Mouse (Mus musculus) heart, embryonic 14.5 days (tissue): ENCODE results near the gene Zbtb24. TPM values are rescaled to one million over a fixed set of nuclear protein-coding genes. Genes with fewer than 3 reads are reported as not detected.

Experiments used
- ATAC-seq: fragments of 200-750 bp; cut with Nextera tagmentation; 2 replicates; pipeline ENCODE4 v1.8.0; 2017; ENCODE audit warnings: low read depth, moderate TSS enrichment; ENCODE audit not compliant: insufficient number of reproducible peaks, insufficient read depth, low FRiP score
- H3K27ac ChIP-seq, 2 experiments: fragments of 200-500 bp in 1 of 2; fragments of 300-500 bp in 1 of 2; sonication (generic) in 1 of 2; replicated peaks in 1 of 2; 2 replicates each; pipeline ENCODE4 v1.5.1; 2012 to 2014; ENCODE audit warnings: low read depth in 2 of 2, low read length in 2 of 2, control low read depth in 1 of 2, mild to moderate bottlenecking in 1 of 2, mixed read lengths in 1 of 2; ENCODE audit not compliant: control insufficient read depth in 1 of 2, insufficient read depth in 1 of 2
- H3K27me3 ChIP-seq: fragments of 300-500 bp; sonication (generic); 2 replicates; pipeline ENCODE4 v1.6.1; 2014; ENCODE audit warnings: mild to moderate bottlenecking, low read length, control low read depth; ENCODE audit not compliant: control insufficient read depth, insufficient read depth
- H3K36me3 ChIP-seq: fragments of 300-500 bp; sonication (generic); 2 replicates; pipeline ENCODE4 v1.6.1; 2014; ENCODE audit warnings: mild to moderate bottlenecking, control low read depth, low read length, mixed read lengths; ENCODE audit not compliant: control insufficient read depth, insufficient read depth
- H3K4me1 ChIP-seq, 2 experiments: fragments of 200-500 bp in 1 of 2; fragments of 300-500 bp in 1 of 2; sonication (generic) in 1 of 2; 2 replicates each; pipeline ENCODE4 v1.6.1; 2012 to 2014; ENCODE audit warnings: low read length in 2 of 2, control low read depth in 1 of 2, mixed read lengths in 1 of 2; ENCODE audit not compliant: control insufficient read depth in 2 of 2, insufficient read depth in 2 of 2
- H3K4me2 ChIP-seq: fragments of 300-500 bp; sonication (generic); 2 replicates; pipeline ENCODE4 v1.6.1; 2014; ENCODE audit warnings: mild to moderate bottlenecking, low read length
- H3K4me3 ChIP-seq, 2 experiments: fragments of 200-500 bp in 1 of 2; fragments of 300-500 bp in 1 of 2; sonication (generic) in 1 of 2; 2 replicates each; pipeline ENCODE4 v1.5.1; 2012 to 2014; ENCODE audit warnings: low read length in 2 of 2, mild to moderate bottlenecking in 2 of 2, control low read depth in 1 of 2, low read depth in 1 of 2, moderate library complexity in 1 of 2; ENCODE audit not compliant: control insufficient read depth in 1 of 2, insufficient read depth in 1 of 2
- H3K9ac ChIP-seq: fragments of 300-500 bp; sonication (generic); 2 replicates; pipeline ENCODE4 v1.6.1; 2014; ENCODE audit warnings: mild to moderate bottlenecking, low read length
- H3K9me3 ChIP-seq: fragments of 300-500 bp; sonication (generic); 2 replicates; pipeline ENCODE4 v1.6.1; 2016; ENCODE audit warnings: low read length, control low read depth; ENCODE audit not compliant: control insufficient read depth
- WGBS: fragments of 180-500 bp; shearing (Covaris S2); extraction: QIAGEN DNeasy Blood & Tissue Kit; methylation state at CpG from one replicate; pipeline ENCODE4 v1.1.7; 2014; 5-methylcytosine and 5-hydroxymethylcytosine counted together
- polyA plus RNA-seq: library from polyadenylated mRNA; unstranded; fragments of >200 nt; fragmentation: Nextera tagmentation; extraction: Ambion mirVana; gene quantifications from 2 replicates; pipeline ENCODE4 v1.2.1, GENCODE M21; 2014

Zbtb24 gene
- polyA plus RNA-seq, 1 experiment from 2014 or later = 12.7 TPM

DNA sequence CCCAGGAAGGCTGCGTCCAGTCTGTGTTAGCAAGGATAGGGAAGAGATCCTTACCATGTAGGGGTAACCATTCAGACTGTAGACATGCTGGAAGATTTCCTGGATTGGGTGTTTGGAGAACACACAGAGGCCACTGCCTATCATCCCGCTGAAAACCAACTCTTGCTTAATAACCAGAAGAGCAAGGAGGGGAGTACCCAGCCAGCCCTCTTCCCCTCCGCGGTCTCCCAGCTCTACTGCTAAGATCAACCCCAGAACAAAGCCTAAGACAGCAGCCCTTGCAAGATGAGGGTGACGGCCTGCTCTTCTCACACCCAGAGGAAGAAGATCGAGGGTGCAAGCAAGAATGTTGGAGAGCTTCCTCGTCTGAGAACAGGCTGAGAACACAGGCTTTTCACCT is 38.7 kb downstream of the Zbtb24 start:
- Histone ChIP-seq H3K4me2 (peak overlapping the region; percentile 100), H3K27ac (no peak overlapping the region), H3K27me3 (no peaks in the 10 kb centered on the region), H3K4me3 (peak overlapping the region; percentile 54 to 62), H3K36me3 (peaks cover 48% of the 10 kb centered on the region), H3K9ac (peak overlapping the region; percentile 78), H3K9me3 (no peaks in the 10 kb centered on the region), H3K4me1 (peaks cover 6 to 17% of the 10 kb centered on the region in 2 experiments; a peak in 3 of 4 replicates)
- no peak for ATAC-seq
- WGBS = 43% methylated on average over 7 of the region's 7 CpGs

DNA sequence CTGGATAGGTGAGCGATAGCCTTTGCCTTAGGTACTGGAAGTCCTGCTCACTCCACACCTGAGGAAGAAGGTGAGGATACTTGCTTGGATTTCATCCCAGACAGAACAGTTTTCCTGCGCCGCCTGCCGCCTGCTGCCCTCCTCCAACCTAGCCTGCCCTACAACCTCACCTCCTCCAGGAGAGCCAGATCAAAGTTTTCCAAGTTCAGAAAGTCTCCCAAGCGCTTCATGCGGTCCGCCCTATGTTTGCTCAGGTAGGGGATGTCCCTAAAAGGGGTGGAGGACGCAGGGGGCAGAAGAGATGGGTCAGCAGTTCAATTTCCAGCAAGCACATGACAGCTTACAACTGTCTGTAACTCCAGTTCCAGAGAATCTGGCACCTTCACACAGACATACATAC is 39.1 kb downstream of the Zbtb24 start:
- Histone ChIP-seq H3K4me2 (peak overlapping the region; percentile 100), H3K9me3 (no peaks in the 10 kb centered on the region), H3K4me3 (peak overlapping the region; percentile 54 to 62), H3K36me3 (peaks cover 43% of the 10 kb centered on the region), H3K9ac (peak overlapping the region; percentile 78), H3K27me3 (no peaks in the 10 kb centered on the region), H3K4me1 (peaks cover 6 to 17% of the 10 kb centered on the region in 2 experiments; a peak in 3 of 4 replicates), H3K27ac (no peak overlapping the region; a peak in 1 of 4 replicates)
- WGBS = 28% methylated on average over 8 of the region's 8 CpGs
- no peak for ATAC-seq

DNA sequence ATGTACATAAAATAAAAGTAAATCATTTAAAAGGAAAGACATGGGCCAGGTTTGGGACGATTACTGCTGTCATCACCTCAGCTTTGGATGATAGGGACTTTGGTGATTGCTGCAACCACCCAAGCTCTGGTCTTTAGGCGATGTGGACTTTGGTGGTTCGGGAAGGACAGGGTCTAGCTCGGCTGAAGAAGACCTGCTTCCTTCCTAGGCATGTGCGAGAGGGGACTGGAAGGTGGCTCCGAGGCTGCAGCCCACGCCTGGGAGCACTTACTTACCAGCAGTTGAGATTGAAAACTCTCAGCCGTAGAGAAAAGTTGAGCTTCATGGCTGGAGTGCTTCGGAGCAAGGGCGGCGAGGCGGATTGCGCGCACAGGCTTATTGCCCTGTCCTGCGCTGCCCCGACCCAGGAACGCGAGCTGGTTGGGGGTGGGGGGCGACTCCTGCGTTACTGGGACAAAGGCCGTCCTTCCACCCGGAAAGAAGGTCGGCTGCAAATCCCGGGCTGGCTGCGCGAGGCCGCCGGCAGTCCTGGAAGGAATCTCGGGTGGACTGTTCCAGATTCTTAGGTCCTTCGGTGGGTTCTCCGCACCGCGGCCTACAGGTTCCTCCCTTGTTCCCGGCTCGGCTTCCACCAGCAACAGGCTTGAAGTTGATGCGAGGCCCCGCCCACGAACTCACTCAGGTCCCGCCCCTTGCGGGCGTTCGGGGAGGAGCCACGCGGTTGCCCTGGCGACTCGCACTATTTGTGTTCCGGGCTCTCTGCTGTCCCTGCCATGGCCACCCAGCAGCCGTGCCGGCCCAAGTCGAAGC is 39.7 kb downstream of the Zbtb24 start, which contains the start of the genes Smpd2 and Ppil6:
Gene Smpd2 (minus strand): TSS at position 662 of the 810 bp plus-strand sequence.
Gene Ppil6 (plus strand): TSS at position 732 of the 810 bp plus-strand sequence.
- under 1% methylated on average over 50 of the region's 50 CpGs for WGBS
- no peaks in the 10 kb centered on the region for H3K27me3 ChIP-seq
- ATAC-seq = peak; percentile 89
- H3K4me2 ChIP-seq = peak within 1 kb of the TSS; percentile 100
- H3K9me3 ChIP-seq = no peaks in the 10 kb centered on the region
- H3K4me1 ChIP-seq = peaks cover 6 to 17% of the 10 kb centered on the region in 2 experiments; a peak in 3 of 4 replicates
- H3K36me3 ChIP-seq = peaks cover 37% of the 10 kb centered on the region
- peak within 1 kb of the TSS; percentile 78 for H3K9ac ChIP-seq
- H3K27ac ChIP-seq = peak within 1 kb of the TSS; percentile 28 to 80
- H3K4me3 ChIP-seq = peak within 1 kb of the TSS; percentile 54 to 62

DNA sequence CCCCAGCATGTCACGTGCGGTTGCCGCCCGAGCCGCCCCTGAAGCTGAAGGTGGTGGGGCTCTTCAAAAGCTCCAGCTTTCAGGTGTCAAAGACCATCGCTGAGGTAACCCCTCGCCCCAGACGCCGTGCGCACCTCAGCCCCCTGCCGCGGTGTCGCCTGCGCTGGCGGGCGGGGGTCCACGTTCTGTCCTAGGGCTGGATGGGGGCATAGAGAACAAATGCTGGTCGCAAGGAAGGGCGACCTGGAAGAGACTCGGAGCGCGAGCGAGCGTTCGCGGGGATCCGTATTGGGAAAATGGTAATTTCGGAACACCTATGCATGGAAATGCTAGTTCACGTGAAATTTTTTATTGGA is 40.3 kb downstream of the Zbtb24 start:
- Histone ChIP-seq H3K27me3 (no peaks in the 10 kb centered on the region), H3K4me2 (peak overlapping the region; percentile 100), H3K27ac (no peak overlapping the region), H3K9ac (peak overlapping the region; percentile 78), H3K4me1 (peaks cover 6 to 17% of the 10 kb centered on the region in 2 experiments; a peak in 3 of 4 replicates), H3K4me3 (peak overlapping the region; percentile 54 to 62), H3K36me3 (peaks cover 31% of the 10 kb centered on the region), H3K9me3 (no peaks in the 10 kb centered on the region)
- ATAC-seq = no peak
- WGBS = under 1% methylated on average over 29 of the region's 29 CpGs

DNA sequence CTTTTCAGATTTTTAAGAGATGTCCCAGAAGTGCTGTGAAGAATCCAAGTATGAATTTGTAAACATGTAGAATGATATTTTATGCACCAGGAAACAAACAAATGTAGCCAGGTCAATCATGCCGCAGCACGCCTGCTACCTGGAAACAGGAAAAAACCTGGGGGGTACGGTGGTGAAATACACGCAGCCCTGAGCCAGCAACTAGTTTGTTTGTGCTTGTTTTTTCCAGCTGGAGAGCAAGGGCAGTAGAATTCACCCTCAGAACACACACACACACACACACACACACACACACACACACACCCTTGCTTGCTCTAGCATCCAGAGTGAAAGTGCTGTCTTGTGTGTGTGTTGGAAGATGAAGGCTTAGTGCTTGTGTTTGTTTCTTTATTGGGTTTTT is 40.9 kb downstream of the Zbtb24 start:
- WGBS = 59% methylated on average over 4 of the region's 4 CpGs
- peaks cover 25% of the 10 kb centered on the region for H3K36me3 ChIP-seq
- H3K9me3 ChIP-seq = no peaks in the 10 kb centered on the region
- H3K9ac ChIP-seq = no peak overlapping the region
- peak overlapping the region; percentile 100 for H3K4me2 ChIP-seq
- H3K4me3 ChIP-seq = no peak overlapping the region; a peak in 1 of 4 replicates
- ATAC-seq = no peak
- H3K4me1 ChIP-seq = peaks cover 6 to 17% of the 10 kb centered on the region in 2 experiments; a peak in 3 of 4 replicates
- H3K27me3 ChIP-seq = no peaks in the 10 kb centered on the region
- no peak overlapping the region for H3K27ac ChIP-seq

DNA sequence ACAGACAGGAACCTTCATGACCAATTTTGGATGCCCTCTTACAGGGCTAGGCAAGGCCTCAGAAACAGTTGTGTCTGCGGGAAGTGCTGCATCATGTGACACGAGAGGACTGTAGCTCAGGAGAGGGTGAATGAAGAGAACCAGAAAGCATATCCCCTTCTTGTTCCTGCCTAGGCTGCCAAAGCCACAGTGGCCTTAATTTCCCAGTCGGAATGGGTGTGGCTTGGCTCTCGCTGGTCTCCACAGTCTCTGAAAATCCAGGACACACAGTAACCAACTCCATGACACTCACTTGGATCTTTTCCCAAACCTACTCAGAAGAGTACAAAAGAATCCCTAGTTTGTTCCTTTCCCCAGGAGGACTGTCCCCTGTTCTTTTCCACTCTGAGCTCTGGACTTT is 50.8 kb downstream of the Zbtb24 start:
- 40% methylated on average over 4 of the region's 4 CpGs for WGBS
- Histone ChIP-seq H3K27me3 (no peaks in the 10 kb centered on the region), H3K4me3 (no peak overlapping the region), H3K27ac (peak overlapping the region in 1 of 2 experiments; percentile 29; a peak in 1 of 4 replicates), H3K4me2 (no peak overlapping the region), H3K36me3 (no peaks in the 10 kb centered on the region), H3K4me1 (peaks cover 3 to 10% of the 10 kb centered on the region in 2 experiments), H3K9me3 (no peaks in the 10 kb centered on the region), H3K9ac (no peak overlapping the region)
- no peak for ATAC-seq

DNA sequence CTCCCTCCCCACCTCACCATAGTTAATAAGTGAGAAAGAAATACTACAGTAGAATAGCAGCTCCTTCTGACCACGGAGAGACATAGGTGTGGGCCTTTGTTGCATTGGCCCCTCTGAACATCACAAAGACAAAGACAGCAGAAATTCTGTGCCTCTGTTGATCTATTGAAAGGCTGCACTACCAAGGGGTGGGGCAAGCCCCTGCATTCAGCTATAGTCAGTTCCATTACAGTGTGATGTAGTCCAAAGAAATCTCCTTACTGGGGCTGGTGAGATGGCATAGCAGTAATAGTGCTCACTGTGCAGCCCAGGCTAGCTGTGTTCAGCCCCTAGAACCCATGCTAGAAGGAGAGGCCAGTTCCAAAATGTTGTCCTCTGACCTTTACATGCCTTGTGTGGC is 54.8 kb downstream of the Zbtb24 start:
- H3K4me3 ChIP-seq = no peak overlapping the region
- no peaks in the 10 kb centered on the region for H3K9me3 ChIP-seq
- ATAC-seq = no peak
- H3K27me3 ChIP-seq = no peaks in the 10 kb centered on the region
- no peak overlapping the region for H3K4me2 ChIP-seq
- WGBS = 96% methylated on average over 1 of the region's 1 CpGs
- no peak overlapping the region for H3K27ac ChIP-seq
- no peaks in the 10 kb centered on the region for H3K36me3 ChIP-seq
- H3K9ac ChIP-seq = no peak overlapping the region
- peaks cover 3 to 10% of the 10 kb centered on the region in 2 experiments for H3K4me1 ChIP-seq
